Mouse (Mus musculus): ENCODE results near the gene Rnd1.
A peak's percentile ranks its signal among the peaks of the same experiment; 100 is the strongest.

The Rnd1 gene

GRCm38 (mm10) chr15:98640157-98640556 is 37.1 kb downstream of the Rnd1 start:
- no peak for DNase-seq (ENCODE audit: extremely low spot score)

DNA sequence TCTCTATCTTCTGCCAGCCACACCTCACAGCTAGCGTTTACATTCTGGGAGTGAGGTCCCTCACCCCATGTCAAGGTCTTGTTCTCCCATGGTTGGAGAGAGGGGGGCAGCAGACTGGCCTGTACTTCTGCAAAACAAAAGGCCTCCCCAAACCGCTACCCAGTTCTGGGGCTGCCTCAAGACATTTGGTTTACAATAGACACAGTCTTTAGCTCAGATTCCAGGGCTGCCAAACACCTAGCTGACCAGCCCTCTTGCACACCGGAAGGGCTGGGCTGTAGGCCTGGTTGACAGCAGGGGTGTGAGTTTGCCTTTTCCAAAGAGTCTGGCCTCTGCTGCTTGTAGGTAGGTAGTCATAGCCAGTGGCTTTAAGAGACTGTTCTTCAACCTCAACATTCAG is 40.1 kb downstream of the Rnd1 start:
- DNase-seq (ENCODE audit: extremely low spot score), result no peak

DNA sequence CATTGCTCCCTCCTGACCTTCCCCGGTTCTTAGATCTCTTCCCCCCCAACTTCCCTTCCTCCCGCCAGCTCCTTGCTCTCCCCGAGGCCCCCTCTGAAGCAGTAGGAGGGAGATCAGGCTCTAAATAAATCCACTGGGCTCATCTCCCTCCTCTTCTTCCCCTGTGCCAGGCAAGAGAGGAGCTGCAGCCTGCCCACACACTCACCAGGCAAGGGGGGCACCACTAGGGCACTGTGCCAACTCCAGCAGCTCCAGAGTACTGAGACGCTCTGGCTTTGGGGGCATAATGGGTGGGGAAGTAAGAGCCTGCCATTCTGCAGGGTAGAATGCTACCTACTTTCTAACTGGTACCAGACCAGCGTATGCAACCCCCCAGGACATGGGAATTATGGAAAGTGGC is 40.7 kb downstream of the Rnd1 start:
- no peak for DNase-seq (ENCODE audit: extremely low spot score)

GRCm38 (mm10) chr15:98635291-98635841 is 41.9 kb downstream of the Rnd1 start:
- peak; percentile 57 for DNase-seq (ENCODE audit: extremely low spot score)

DNA sequence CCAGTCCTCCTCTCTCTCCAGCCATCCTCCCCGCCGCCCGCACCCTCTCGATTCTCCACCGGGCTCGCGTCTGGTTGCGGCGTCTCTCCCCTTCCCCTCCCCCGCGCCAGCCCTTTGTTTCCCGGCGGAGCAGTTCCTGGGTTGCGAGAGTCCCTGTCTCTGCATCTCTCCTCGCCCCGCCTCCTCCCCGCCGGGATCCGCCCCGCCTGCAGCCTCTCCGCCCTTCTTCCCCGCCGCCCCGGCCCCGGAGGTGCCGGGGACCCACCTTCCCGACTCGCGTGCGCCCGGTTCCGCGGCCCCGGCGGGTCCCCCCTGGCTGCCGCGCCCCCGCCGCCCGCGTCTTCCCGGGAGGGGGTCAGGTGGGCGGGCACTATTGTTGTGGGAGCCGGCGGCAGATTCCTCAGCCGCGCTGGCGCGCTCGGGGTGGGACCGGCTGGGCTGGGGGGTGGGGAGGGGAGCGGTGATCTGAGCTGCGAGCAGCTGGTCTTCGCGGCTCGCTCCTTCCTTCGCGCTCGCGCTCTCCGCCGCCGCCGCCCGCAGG is 42.6 kb downstream of the Rnd1 start:
- DNase-seq (ENCODE audit: extremely low spot score), result peak; percentile 91

DNA sequence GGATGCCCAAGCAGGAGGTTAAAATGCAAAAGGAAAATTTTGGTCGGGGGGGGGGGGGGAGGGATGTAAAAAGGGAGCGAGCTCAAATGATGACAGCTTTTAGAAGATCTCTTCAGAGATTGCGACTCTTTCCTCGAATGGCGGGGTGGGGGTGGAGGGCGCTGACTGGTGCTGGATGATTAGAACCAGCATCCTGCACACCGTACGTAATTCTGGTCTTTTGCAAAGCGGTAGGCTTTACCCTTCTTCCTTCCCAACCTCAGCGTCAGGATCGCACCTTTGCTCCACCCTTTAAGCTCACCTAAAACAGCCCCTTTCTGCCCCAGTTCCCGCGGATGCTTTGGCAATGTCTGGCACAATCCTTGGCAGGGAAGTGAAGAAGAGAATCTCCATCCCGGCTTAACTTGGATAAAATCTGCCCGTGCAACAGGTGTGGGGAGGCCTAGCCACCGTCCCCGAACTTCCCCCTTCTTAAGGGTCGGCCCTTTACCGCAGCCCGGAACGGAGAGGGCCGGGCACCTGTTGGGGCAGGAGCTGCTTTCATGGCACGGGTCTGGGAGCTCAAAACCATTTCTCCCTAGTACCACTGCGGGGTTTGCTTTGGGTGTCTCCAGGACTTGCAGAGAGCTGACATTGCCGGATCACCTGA is 43.3 kb downstream of the Rnd1 start:
- DNase-seq (ENCODE audit: extremely low spot score), result no peak

GRCm38 (mm10) chr15:98632921-98633320 is 44.3 kb downstream of the Rnd1 start:
- peak; percentile 46 for DNase-seq (ENCODE audit: extremely low spot score)

DNA sequence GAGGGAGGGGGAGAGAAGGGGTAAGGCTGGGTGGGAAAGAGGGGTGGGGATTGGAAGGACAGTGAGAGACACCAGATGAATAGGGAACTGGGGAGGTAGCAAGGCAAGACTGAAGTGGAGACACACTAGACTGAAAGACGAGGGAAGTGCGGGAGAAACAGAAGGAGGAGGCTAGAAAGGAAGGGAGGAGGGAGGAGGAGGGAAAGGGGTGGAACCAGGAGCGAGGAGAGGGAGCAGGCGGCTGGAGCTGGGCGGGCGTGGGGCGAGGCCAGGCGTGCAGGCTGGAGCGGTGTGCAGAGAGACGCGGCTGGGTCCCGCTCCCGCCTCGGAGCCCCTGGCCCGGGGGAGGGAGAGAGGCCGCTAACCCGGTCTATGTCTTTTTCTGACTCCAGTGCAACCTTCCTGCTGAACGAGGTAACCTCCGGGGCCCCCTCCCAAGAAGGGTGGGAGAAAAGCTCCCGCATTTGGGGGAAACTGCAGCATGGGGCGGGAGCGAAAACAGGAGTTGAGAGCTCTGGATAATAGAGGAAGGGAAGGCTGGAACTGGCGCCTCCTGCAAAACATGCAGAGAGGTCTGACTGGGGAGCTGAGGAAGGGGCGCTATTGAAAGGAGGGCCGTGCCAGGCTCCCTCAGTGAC is 45.0 kb downstream of the Rnd1 start:
- peak; percentile 75 for DNase-seq (ENCODE audit: extremely low spot score)

DNA sequence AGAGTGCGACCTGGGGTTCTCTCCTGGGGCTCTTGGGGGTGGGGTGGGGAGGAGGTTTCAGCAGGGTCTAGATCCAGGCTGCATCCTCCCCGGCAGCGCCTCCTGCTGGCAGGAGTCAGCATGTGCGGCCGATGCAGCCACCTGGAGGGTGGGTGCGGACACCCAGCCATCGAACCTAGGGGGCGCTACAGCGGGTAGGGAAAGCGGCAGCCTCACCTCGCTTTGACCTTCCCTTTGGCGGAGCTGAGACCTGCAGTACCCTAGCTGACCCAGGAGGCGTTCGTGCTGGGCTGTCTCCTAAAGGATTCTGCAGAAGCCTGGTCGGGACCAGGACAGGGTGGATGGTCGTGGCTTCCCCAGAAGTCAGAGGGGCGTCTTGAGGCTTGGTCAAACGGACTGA is 45.8 kb downstream of the Rnd1 start:
- DNase-seq (ENCODE audit: extremely low spot score), result peak; percentile 89

DNA sequence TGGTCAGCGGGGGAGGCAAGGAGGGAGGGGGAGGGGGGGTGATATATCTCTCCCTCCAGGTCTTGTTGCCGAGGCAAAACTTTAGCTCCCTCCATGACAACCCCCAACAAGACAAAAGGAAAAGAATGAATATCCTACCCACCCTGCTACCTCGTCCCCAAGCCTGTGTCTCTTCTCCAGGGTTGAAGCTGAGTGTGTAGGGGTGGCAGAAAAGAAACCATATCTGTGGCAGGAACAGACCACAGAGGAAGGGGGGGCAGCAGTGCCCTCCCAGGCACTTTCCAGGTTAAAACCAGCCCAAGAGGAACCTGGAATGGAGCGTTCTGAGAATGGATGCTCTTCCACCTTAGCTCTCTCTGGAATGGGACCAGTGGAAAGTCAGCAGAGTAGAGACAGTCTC is 46.7 kb downstream of the Rnd1 start, which contains the start of gene Cacnb3:
Cacnb3 (plus strand) TSS at position 301 of the 400 bp plus-strand sequence.
- no peak for DNase-seq (ENCODE audit: extremely low spot score)

- DNase-seq (ENCODE audit: extremely low spot score), result peak; percentile 23
These were observed 47.8 kb downstream of the Rnd1 start for GRCm38 (mm10) chr15:98629464-98629863.

- DNase-seq (ENCODE audit: extremely low spot score), result peak; percentile 59
These were observed 48.5 kb downstream of the Rnd1 start for GRCm38 (mm10) chr15:98628589-98629254.

DNA sequence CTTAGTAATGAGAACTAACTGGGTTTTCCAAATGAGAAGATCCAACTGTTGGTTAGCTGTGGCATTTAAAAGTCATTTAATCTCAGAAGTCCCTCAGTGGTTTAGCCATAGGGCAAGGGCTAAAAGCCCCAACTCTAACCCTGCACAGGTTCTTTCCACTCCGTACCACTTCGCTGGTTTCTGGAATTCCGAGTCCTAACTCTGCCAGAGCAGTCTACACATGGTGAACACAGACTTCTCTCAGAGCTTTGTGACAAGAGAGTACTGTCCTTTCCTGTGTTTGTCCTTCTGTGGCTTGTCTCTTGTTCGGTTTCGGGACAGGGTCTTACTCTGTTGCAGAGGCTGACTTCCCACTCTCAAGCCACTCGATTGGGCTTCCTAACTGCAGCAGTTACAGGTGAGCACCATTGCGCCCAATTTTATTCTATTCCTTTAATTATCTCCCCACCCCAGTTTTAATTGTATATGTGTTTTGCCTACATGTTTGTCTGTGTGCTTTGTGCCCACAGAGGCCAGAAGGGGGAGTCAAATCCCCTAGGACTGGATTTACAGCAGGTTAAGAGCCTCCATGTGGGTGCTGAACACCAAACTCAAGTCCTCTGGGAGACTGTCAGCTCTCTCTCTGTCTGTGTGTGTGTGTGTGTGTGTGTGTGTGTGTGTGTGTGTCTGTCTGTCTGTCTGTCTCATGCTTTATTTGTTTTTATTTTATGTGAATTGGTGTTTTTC is 50.6 kb downstream of the Rnd1 start:
- DNase-seq (ENCODE audit: extremely low spot score), result no peak

DNA sequence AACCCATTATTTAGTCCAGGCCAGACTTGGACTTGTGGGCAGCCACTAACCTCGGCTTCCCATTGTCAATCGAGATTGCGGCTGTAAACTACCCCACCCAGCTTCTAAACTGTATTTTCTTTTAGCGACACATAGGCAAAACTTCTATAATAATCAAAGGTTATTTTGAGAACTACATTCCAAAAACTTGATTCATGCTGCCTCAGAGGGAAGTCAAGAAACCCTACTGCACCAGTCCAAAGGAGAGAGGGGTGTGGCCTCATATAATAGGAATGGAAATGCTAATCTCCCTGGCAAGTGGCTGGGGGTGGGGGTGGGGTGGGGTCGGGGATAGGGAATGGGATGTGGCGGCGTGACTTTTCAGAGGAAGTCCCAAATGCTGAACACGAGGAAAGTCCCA is 51.2 kb downstream of the Rnd1 start:
- no peak for DNase-seq (ENCODE audit: extremely low spot score)

DNA sequence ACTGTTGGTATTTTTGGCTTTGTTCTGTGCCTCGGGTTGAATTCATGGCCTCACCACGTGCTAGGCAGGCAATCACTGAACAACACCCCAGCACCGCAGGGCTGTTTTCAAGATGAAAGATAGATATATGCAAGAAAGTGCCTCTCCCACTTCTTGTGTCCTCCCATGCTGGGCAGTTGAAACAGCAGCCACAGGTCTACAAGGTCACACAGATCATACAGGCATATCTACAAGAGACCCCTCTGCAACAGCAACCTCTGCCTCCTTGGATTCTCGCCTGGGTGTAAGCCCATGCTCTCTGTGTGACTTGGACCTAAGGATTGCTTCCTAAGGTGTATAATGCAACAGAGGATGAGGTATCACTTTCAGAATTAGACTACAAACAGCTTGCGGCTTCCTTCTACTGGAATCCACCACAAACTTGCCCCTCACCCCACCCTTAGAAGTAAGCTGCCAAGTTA is 53.9 kb downstream of the Rnd1 start:
- DNase-seq (ENCODE audit: extremely low spot score), result no peak

DNA sequence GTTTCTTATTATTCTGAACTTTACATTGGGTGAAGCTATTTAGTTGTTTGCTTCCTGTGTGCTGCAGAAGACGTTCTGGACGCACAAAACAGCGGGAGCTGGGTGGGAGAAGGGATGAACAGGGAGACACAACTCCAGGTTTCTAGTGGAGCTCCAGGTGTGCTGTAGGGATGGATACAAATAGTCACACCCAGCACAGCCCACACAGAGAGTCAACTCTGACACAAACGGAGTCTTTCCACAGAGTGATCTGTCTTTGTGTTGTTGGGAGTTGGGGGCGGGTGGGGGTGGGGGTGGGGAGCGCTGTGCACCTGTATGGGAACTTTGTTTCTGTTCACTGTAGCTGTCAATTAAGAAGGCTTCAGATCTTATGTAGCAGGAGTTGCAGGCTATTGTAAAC is 54.5 kb downstream of the Rnd1 start:
- DNase-seq (ENCODE audit: extremely low spot score), result no peak

- no peak for DNase-seq (ENCODE audit: extremely low spot score)
These were observed 55.1 kb downstream of the Rnd1 start for GRCm38 (mm10) chr15:98622199-98622598.

GRCm38 (mm10) chr15:98617176-98617537 is 60.1 kb downstream of the Rnd1 start:
- peak; percentile 86 for DNase-seq (ENCODE audit: extremely low spot score)

DNA sequence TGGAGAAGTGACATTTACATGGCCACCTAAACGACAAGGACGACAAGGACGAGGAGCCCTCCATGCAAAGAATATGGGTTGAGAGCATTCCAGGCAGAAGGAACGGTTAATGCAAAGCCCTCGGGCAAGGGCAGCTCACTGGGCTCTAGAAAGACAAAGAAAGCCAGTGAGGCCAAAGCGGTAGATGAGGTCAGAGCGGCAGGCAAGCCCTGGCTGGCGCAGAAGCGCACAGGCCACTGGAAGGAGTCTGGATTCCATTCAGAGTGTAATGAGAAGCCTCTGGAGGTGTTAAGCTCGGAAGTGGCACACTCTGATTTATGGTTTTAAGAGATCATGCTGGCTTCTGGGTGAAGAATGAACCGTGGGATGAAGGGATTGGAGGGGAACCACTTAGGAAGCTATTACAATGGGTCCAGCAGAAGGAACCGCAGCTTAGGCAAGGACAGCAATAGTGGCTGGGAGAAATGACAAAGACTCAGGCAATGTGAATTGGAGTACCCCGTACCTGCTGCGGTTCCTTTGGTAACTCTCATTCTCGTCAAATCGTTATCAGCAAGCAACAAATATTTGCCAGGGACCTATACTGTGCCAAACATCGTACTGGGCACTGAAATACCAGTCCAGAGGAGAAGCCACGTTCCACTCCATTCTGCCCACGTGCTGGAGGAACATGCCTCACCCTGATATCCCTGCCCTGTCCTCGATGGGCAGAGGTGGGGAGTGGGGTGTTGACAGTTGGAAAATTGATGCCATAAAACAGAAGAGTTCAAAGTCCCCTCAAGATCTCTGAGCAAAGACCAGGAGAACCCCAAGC is 60.7 kb downstream of the Rnd1 start:
- peak; percentile 39 for DNase-seq (ENCODE audit: extremely low spot score)

GRCm38 (mm10) chr15:98615751-98616150 is 61.5 kb downstream of the Rnd1 start:
- DNase-seq (ENCODE audit: extremely low spot score), result no peak

- no peak for DNase-seq (ENCODE audit: extremely low spot score)
These were observed 62.3 kb downstream of the Rnd1 start for GRCm38 (mm10) chr15:98614971-98615370.
